Mouse (Mus musculus) spleen, postnatal 4 days (tissue): ENCODE results near the gene B230118H07Rik.

ENCODE experiments used
- DNase-seq, 2 experiments: peaks; one replicate each; pipeline ENCODE4 v3.0.0; 2022; ENCODE audit warnings: low spot score in 2 of 2

B230118H07Rik gene

GRCm38 (mm10) chr2:101520503-101520902 is 128.8 kb downstream of the B230118H07Rik start:
- no peak for DNase-seq

DNA sequence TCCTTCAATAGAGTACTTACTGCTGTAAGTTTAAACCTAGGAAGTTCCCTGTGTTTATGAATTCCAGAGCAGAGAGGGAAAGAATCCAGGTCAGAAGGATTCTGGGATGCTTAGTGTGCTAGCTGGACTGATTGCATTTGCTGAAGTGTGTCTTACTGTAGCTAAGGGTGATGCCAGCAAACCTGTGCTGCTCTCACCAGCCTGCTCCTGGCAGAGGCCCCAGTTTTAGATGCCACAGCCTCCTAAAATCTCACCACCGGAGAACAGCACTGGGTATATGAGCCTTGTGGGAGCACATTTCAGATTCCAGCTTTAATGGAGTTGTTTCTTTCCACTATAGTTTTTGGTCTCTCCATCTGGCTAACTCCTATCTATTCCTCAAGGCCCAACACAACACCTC is 129.4 kb downstream of the B230118H07Rik start:
- DNase-seq = no peak
